Mouse (Mus musculus) right cerebral cortex, postnatal 4 days (tissue): ENCODE measurements at regions not wholly inside any gene's neighbourhood (a gene's known extent, or its start where the extent isn't known, plus 50 kb on each side); places are given as distances from the start of the nearest gene placed in this dataset.

Experiments used
- DNase-seq: peaks from one replicate; pipeline ENCODE4 v3.0.0-alpha.2; 2022

DNA sequence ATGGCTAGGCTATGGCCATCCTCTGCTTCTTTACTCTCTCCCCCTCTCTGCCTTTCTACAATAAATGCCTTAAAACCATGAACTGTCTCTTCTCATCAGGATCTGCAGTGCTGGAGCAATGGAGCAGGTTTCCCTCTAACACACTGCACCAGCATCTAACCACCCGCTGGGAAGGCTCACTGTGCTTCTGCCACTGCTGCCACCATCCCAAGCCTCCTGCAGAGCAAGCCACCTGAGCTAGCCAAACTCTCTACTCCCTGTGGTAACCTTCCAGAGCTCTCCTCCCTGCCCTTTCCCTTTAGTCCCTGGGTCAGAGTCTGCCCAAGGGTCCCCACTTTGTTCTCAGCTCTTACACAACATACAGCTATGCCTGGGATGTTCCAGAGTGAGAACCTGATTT lies 107.3 kb upstream of the 4933402E13Rik start:
- DNase-seq, result no peak

DNA sequence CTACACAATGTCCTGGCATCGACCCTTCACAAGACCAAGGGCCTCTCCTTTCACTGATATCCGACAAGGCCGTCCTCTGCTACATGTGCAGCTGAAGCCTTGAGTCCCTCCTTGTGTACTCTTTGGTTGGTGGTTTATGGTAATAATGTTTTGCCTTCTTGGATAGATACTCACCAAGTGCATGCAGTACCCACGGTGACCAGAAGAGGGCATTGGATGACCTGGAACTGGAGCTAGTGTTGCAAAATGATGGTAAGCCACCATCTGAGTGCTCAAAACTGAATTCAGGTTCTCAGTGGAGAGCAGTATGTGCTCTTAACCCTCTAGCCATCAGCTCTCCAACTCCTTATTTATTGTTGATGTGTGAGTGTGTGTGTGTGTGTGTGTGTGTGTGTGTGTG lies 103.2 kb upstream of the 4933402E13Rik start:
- peak; percentile 5 for DNase-seq
